Mouse (Mus musculus) thymus, adult 2 months (tissue): ENCODE measurements around the gene Vamp1. TPM values are rescaled to one million over a fixed set of nuclear protein-coding genes. Genes with fewer than 3 reads are reported as not detected.

Source experiments
- DNase-seq: peaks from one replicate; pipeline ENCODE4 v3.0.0; 2021
- H3K27ac ChIP-seq: fragments of 200-500 bp; 2 replicates; pipeline ENCODE4 v1.5.1; 2012; ENCODE audit warnings: low read length, control low read depth; ENCODE audit not compliant: control insufficient read depth, insufficient read depth
- H3K27me3 ChIP-seq: fragments of 200-500 bp; 2 replicates; pipeline ENCODE4 v1.6.1; 2012; ENCODE audit warnings: mild to moderate bottlenecking, low read length, moderate library complexity, mixed read lengths; ENCODE audit not compliant: control insufficient read depth, insufficient read depth
- H3K36me3 ChIP-seq: fragments of 200-500 bp; 2 replicates; pipeline ENCODE4 v1.6.1; 2012; ENCODE audit warnings: mild to moderate bottlenecking, low read length, moderate library complexity; ENCODE audit not compliant: control insufficient read depth, insufficient read depth
- H3K4me1 ChIP-seq: fragments of 200-500 bp; replicated peaks from 2 replicates; pipeline ENCODE4 v1.6.1; 2012; ENCODE audit warnings: low read length; ENCODE audit not compliant: control insufficient read depth, insufficient read depth
- H3K4me3 ChIP-seq: fragments of 200-500 bp; 2 replicates; pipeline ENCODE4 v1.5.1; 2012; ENCODE audit warnings: mild to moderate bottlenecking, low read length, control low read depth, moderate library complexity; ENCODE audit not compliant: control insufficient read depth, insufficient read depth
- CTCF ChIP-seq: fragments of 200-500 bp; IDR thresholded peaks from 2 replicates; pipeline ENCODE4 v1.5.1; 2012; ENCODE audit warnings: mild to moderate bottlenecking, control low read depth, low read length, moderate library complexity, borderline replicate concordance; ENCODE audit not compliant: control insufficient read depth, poor library complexity, insufficient read depth; ENCODE audit errors: extremely low read depth
- POLR2A ChIP-seq: fragments of 200-500 bp; IDR thresholded peaks from 2 replicates; pipeline ENCODE4 v1.6.1; 2012; ENCODE audit warnings: mild to moderate bottlenecking, low read length, control low read depth, moderate library complexity; ENCODE audit not compliant: control insufficient read depth, poor library complexity, insufficient read depth; ENCODE audit errors: extremely low read depth
- WGBS: fragments of 180-500 bp; shearing (Covaris S2); methylation state at CpG from one replicate; pipeline ENCODE4 v1.1.7; 2018; 5-methylcytosine and 5-hydroxymethylcytosine counted together
- polyA plus RNA-seq: library from polyadenylated mRNA; depleted of rRNA; stranded (reverse); fragments of >200 nt; gene quantifications from 2 replicates; pipeline ENCODE4 v1.2.3, GENCODE M21; 2012

Vamp1 gene
- polyA plus RNA-seq, 1 experiment = 423 TPM

DNA sequence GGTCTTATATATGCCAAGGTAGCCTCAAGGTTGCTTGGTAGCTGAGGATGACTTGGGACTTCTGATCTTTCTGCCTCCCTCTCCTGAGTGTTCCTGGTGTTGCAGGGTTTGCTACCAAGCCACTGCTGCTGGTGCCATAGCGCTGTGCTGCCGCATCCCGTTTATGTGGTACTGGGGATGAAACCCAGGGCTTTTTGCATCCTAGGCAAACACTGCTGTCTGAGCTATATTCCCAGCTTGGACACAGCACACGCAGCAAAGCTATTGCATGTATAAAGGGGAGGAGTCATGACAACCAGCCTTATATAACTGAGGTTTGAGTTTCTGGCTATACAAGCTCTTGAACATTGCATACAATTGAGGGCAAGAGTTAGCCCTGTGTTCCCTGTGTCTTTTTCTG, 22.1 kb downstream of the Vamp1 start:
- Histone ChIP-seq H3K27ac (peak overlapping the region; percentile 99), H3K27me3 (no peaks in the 10 kb centered on the region), H3K4me1 (peaks cover 66% of the 10 kb centered on the region), H3K4me3 (peak overlapping the region; percentile 95), H3K36me3 (peaks cover 21% of the 10 kb centered on the region)
- 10% methylated on average over 4 of the region's 4 CpGs for WGBS
- DNase-seq = peak; percentile 61
- TF ChIP-seq CTCF (no peak), POLR2A (no peak)

DNA sequence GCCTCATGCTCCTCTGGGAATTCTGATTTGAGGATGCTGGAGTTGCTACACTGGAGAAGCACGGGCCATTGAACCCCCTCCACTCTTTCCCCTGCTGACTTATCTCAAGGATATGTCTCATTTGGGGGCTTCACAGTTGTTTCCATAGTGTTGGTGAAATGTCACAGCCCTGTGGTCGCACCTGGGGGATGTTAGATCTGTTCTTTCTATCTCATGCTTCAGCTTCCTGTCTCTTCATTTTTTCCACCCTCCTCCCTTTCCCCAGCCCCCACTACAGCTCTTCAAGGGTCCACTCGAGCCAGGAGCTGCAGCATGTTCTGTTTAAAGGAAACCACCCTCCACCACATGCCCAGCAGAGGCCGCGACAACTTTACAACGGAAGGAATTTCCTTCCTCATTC, 23.0 kb downstream of the Vamp1 start:
- DNase-seq = peak; percentile 80
- WGBS = 5% methylated on average over 6 of the region's 6 CpGs
- TF ChIP-seq POLR2A = no peak
- no peak for TF ChIP-seq CTCF
- Histone ChIP-seq H3K36me3 (peaks cover 11% of the 10 kb centered on the region), H3K27me3 (no peaks in the 10 kb centered on the region), H3K4me3 (no peak overlapping the region; the same call in 1 of the 2 replicates), H3K27ac (peak overlapping the region; percentile 99), H3K4me1 (peaks cover 65% of the 10 kb centered on the region)

DNA sequence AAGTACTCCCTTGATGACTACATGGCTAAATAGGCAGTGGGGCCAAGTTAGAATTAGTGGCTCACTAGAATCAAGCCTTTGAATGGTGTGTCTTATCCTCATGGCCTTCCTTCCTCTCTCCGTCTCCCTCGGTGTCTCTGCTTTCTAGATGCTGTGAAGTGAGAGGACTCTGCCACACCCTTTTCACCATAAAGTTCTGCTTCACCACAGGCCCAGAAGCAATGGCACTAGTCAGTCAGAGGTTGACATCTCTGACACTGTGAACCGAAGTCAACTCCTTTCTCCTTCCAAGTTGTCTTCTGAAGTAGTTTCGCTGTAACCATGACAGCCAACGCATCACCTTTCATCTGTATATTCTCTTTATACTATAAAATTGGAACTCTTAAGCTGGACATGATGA, 24.2 kb downstream of the Vamp1 start:
- Histone ChIP-seq H3K36me3 (no peaks in the 10 kb centered on the region; the same call in 1 of the 2 replicates), H3K4me3 (no peak overlapping the region), H3K27ac (peak overlapping the region; percentile 94; the same call in 1 of the 2 replicates), H3K27me3 (no peaks in the 10 kb centered on the region), H3K4me1 (peaks cover 62% of the 10 kb centered on the region)
- 74% methylated on average over 5 of the region's 5 CpGs for WGBS
- TF ChIP-seq CTCF (no peak), POLR2A (no peak)
- DNase-seq = no peak

DNA sequence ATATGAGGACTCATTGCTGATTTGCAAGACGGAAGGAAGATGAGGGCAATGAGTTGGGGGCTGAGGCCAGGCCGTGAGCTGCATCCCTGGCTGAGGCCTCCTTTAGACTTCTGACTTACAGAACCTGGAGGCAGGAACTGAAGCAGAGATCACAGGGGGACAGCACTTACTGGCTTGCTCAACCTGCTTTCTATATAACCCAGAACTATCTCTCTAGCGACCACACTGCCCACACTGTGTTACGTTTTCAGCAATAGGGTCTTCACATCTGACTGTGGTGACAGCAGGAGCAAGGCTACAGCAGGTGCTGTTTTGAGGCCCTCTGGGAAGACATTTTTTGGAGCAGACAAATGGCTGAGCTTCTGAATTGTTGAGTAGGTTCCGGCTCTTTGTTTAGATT, 25.3 kb downstream of the Vamp1 start:
- Histone ChIP-seq H3K27me3 (no peaks in the 10 kb centered on the region), H3K4me1 (peaks cover 69% of the 10 kb centered on the region), H3K4me3 (no peak overlapping the region), H3K27ac (peak overlapping the region; percentile 61), H3K36me3 (no peaks in the 10 kb centered on the region)
- TF ChIP-seq CTCF = no peak
- no peak for TF ChIP-seq POLR2A
- DNase-seq = peak; percentile 23
- WGBS = 44% methylated on average over 5 of the region's 5 CpGs

DNA sequence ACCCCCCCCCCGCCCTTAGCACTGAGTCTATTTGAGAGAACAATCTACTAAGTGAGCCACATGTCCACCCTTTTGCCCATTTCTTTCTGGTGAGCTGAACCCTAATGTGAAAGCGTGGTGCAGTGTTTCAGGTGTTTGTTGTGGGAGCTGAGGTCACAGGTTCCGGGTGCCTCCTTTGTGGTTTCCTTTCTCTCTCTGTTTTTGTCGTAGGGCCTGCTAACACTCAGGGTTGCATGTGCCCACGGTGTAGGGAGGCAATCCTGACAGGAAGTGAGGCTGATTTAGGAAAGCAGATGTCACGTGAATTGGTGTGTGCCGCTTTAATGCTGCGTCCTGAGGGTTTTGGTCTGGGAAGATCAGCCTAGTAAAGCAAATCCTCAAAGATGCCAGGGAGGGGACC, 26.2 kb downstream of the Vamp1 start:
- Histone ChIP-seq H3K36me3 (no peaks in the 10 kb centered on the region), H3K4me3 (no peak overlapping the region), H3K27ac (peak overlapping the region; percentile 43), H3K27me3 (no peaks in the 10 kb centered on the region), H3K4me1 (peaks cover 75% of the 10 kb centered on the region)
- TF ChIP-seq CTCF = no peak
- no peak for TF ChIP-seq POLR2A
- 8% methylated on average over 8 of the region's 8 CpGs for WGBS
- DNase-seq = peak; percentile 82

DNA sequence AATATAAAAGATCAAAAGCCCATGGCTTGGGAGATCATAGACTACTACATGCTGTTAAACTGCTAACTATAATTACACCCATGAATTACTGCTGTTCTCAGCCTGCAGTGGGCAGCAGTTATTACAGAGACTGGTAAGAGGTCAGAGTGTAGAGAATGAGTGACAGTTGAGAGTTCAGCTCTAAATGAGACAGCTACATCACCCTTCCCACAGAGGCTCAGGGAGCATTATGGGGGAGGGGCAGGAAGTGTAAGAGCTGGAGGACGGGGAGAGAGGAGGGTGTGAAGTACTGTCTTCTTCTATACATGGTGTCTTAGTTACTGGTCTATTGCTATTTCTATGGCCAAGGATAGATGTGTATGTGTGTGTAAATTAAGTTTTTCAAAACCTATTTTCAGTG, 29.2 kb downstream of the Vamp1 start:
- H3K4me3 ChIP-seq = no peak overlapping the region
- DNase-seq = peak; percentile 77
- peaks cover 53% of the 10 kb centered on the region for H3K4me1 ChIP-seq
- TF ChIP-seq POLR2A (no peak), CTCF (no peak)
- H3K27me3 ChIP-seq = no peaks in the 10 kb centered on the region
- 12% methylated on average over 1 of the region's 1 CpGs for WGBS
- H3K36me3 ChIP-seq = no peaks in the 10 kb centered on the region
- H3K27ac ChIP-seq = no peak overlapping the region

DNA sequence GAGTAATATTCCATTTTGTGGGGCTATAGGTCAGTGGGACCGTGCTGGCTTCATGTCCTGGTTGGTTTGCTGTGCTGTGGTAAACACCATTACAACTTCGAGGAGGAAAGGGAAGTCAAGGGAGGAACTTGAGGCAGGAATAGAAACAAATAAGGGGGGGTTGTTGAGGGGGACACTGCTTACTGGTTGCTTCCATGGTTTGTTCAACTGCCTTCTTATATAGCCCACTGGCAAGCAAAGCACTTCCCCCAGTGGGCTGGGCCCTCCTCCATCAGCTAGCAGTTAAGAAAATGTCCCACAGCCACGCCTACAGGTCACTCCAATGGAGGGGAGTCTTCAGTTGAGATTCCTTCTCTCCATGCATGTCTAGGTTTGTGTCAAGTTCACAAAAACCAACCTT, 36.9 kb downstream of the Vamp1 start:
- Histone ChIP-seq H3K36me3 (no peaks in the 10 kb centered on the region), H3K27ac (no peak overlapping the region), H3K27me3 (no peaks in the 10 kb centered on the region), H3K4me3 (no peak overlapping the region), H3K4me1 (peaks cover 21% of the 10 kb centered on the region)
- 64% methylated on average over 3 of the region's 3 CpGs for WGBS
- TF ChIP-seq POLR2A = no peak
- no peak for DNase-seq
